Mouse (Mus musculus): ENCODE data around the gene Nuak1. TPM values are rescaled to one million over a fixed set of nuclear protein-coding genes. Genes with fewer than 3 reads are reported as not detected.

The Nuak1 gene
- polyA plus RNA-seq, 1 experiment from 2014 or later, result 3.5 TPM

- ATAC-seq (ENCODE audit: insufficient number of reproducible peaks, insufficient read depth, low FRiP score, low TSS enrichment), result no peak
- H3K27ac ChIP-seq, result no peak overlapping the region
Observed at GRCm38 (mm10) chr10:84423903-84424302, 16.5 kb downstream of the Nuak1 start.

GRCm38 (mm10) chr10:84420589-84420988, 19.8 kb downstream of the Nuak1 start:
- Histone ChIP-seq H3K4me1 (peaks cover 17% of the 10 kb centered on the region), H3K9me3 (no peaks in the 10 kb centered on the region), H3K4me3 (no peak overlapping the region), H3K27me3 (no peaks in the 10 kb centered on the region), H3K4me2 (replicated peaks) (no peak overlapping the region), H3K36me3 (peaks cover 11% of the 10 kb centered on the region; the same call in 1 of the 2 replicates), H3K9ac (no peak overlapping the region), H3K27ac (no peak overlapping the region)
- no peak for ATAC-seq (ENCODE audit: insufficient number of reproducible peaks, insufficient read depth, low FRiP score, low TSS enrichment)
- 94% methylated on average over 6 of the region's 6 CpGs for WGBS

More at GRCm38 (mm10) chr10:84423903-84424302, 16.5 kb downstream of the Nuak1 start:
- Histone ChIP-seq H3K9me3 (no peaks in the 10 kb centered on the region), H3K9ac (no peak overlapping the region), H3K36me3 (peaks cover 8% of the 10 kb centered on the region; the same call in 1 of the 2 replicates), H3K4me1 (peaks cover 20% of the 10 kb centered on the region), H3K4me2 (replicated peaks) (no peak overlapping the region), H3K27me3 (no peaks in the 10 kb centered on the region), H3K4me3 (no peak overlapping the region)
- WGBS, result 75% methylated on average over 5 of the region's 5 CpGs

GRCm38 (mm10) chr10:84418421-84418820, 22.0 kb downstream of the Nuak1 start:
- Histone ChIP-seq H3K27ac (no peak overlapping the region), H3K27me3 (no peaks in the 10 kb centered on the region), H3K36me3 (peaks cover 11% of the 10 kb centered on the region), H3K4me3 (no peak overlapping the region), H3K4me2 (replicated peaks) (no peak overlapping the region), H3K9me3 (no peaks in the 10 kb centered on the region), H3K4me1 (no peaks in the 10 kb centered on the region), H3K9ac (no peak overlapping the region)
- no peak for ATAC-seq (ENCODE audit: insufficient number of reproducible peaks, insufficient read depth, low FRiP score, low TSS enrichment)

GRCm38 (mm10) chr10:84416752-84417151, 23.6 kb downstream of the Nuak1 start:
- WGBS, result 85% methylated on average over 8 of the region's 8 CpGs
- Histone ChIP-seq H3K9ac (no peak overlapping the region), H3K27me3 (no peaks in the 10 kb centered on the region)

GRCm38 (mm10) chr10:84414981-84415700, 25.3 kb downstream of the Nuak1 start:
- peaks cover 1% of the 10 kb centered on the region; the same call in 1 of the 2 replicates for H3K4me1 ChIP-seq
- ATAC-seq (ENCODE audit: insufficient number of reproducible peaks, insufficient read depth, low FRiP score, low TSS enrichment), result no peak
- H3K27me3 ChIP-seq, result no peaks in the 10 kb centered on the region
- H3K4me3 ChIP-seq, result no peak overlapping the region
- WGBS, result 84% methylated on average over 8 of the region's 8 CpGs
- peaks cover 7% of the 10 kb centered on the region for H3K36me3 ChIP-seq
- H3K4me2 ChIP-seq (replicated peaks), result no peak overlapping the region
- no peak overlapping the region for H3K9ac ChIP-seq
- no peaks in the 10 kb centered on the region for H3K9me3 ChIP-seq
- H3K27ac ChIP-seq, result no peak overlapping the region

More at GRCm38 (mm10) chr10:84416752-84417151, 23.6 kb downstream of the Nuak1 start:
- Histone ChIP-seq H3K36me3 (peaks cover 11% of the 10 kb centered on the region), H3K9me3 (no peaks in the 10 kb centered on the region), H3K27ac (no peak overlapping the region), H3K4me2 (replicated peaks) (no peak overlapping the region), H3K4me3 (no peak overlapping the region), H3K4me1 (no peaks in the 10 kb centered on the region; the same call in 1 of the 2 replicates)
- no peak for ATAC-seq (ENCODE audit: insufficient number of reproducible peaks, insufficient read depth, low FRiP score, low TSS enrichment)

GRCm38 (mm10) chr10:84413310-84413709, 27.1 kb downstream of the Nuak1 start:
- peaks cover 13% of the 10 kb centered on the region for H3K4me1 ChIP-seq
- WGBS, result 78% methylated on average over 6 of the region's 6 CpGs
- ATAC-seq (ENCODE audit: insufficient number of reproducible peaks, insufficient read depth, low FRiP score, low TSS enrichment), result no peak
- no peak overlapping the region for H3K4me2 ChIP-seq (replicated peaks)
- no peaks in the 10 kb centered on the region for H3K27me3 ChIP-seq
- no peak overlapping the region for H3K9ac ChIP-seq
- peaks cover 8% of the 10 kb centered on the region; the same call in 1 of the 2 replicates for H3K36me3 ChIP-seq
- no peak overlapping the region for H3K4me3 ChIP-seq
- H3K27ac ChIP-seq, result no peak overlapping the region
- no peaks in the 10 kb centered on the region for H3K9me3 ChIP-seq

- Histone ChIP-seq H3K9me3 (no peaks in the 10 kb centered on the region), H3K4me1 (peaks cover 13% of the 10 kb centered on the region), H3K27ac (no peak overlapping the region), H3K36me3 (peaks cover 8% of the 10 kb centered on the region; the same call in 1 of the 2 replicates), H3K9ac (no peak overlapping the region), H3K27me3 (no peaks in the 10 kb centered on the region), H3K4me3 (no peak overlapping the region), H3K4me2 (replicated peaks) (no peak overlapping the region)
- 84% methylated on average over 12 of the region's 12 CpGs for WGBS
- ATAC-seq (ENCODE audit: insufficient number of reproducible peaks, insufficient read depth, low FRiP score, low TSS enrichment), result no peak
Observed at GRCm38 (mm10) chr10:84412326-84412962, 28.0 kb downstream of the Nuak1 start.

GRCm38 (mm10) chr10:84411122-84412105, 29.0 kb downstream of the Nuak1 start:
- H3K27ac ChIP-seq, result no peak overlapping the region

GRCm38 (mm10) chr10:84408965-84409660, 31.3 kb downstream of the Nuak1 start:
- H3K9ac ChIP-seq, result no peak overlapping the region
- peaks cover 24% of the 10 kb centered on the region for H3K4me1 ChIP-seq
- no peak overlapping the region for H3K27ac ChIP-seq
- peaks cover 5% of the 10 kb centered on the region; the same call in 1 of the 2 replicates for H3K36me3 ChIP-seq
- 72% methylated on average over 13 of the region's 13 CpGs for WGBS
- H3K4me2 ChIP-seq (replicated peaks), result no peak overlapping the region
- ATAC-seq (ENCODE audit: insufficient number of reproducible peaks, insufficient read depth, low FRiP score, low TSS enrichment), result no peak
- no peaks in the 10 kb centered on the region for H3K27me3 ChIP-seq
- no peaks in the 10 kb centered on the region for H3K9me3 ChIP-seq
- no peak overlapping the region for H3K4me3 ChIP-seq

More at GRCm38 (mm10) chr10:84411122-84412105, 29.0 kb downstream of the Nuak1 start:
- Histone ChIP-seq H3K9me3 (no peaks in the 10 kb centered on the region), H3K27me3 (no peaks in the 10 kb centered on the region), H3K9ac (no peak overlapping the region), H3K4me1 (peaks cover 13% of the 10 kb centered on the region), H3K4me2 (replicated peaks) (no peak overlapping the region), H3K4me3 (no peak overlapping the region), H3K36me3 (peaks cover 5% of the 10 kb centered on the region; the same call in 1 of the 2 replicates)
- ATAC-seq (ENCODE audit: insufficient number of reproducible peaks, insufficient read depth, low FRiP score, low TSS enrichment), result no peak
- WGBS, result 78% methylated on average over 16 of the region's 16 CpGs

GRCm38 (mm10) chr10:84405135-84405776, 35.1 kb downstream of the Nuak1 start:
- Histone ChIP-seq H3K4me3 (no peak overlapping the region), H3K9ac (no peak overlapping the region), H3K4me2 (replicated peaks) (no peak overlapping the region), H3K36me3 (peaks cover 5% of the 10 kb centered on the region; the same call in 1 of the 2 replicates), H3K4me1 (peaks cover 48% of the 10 kb centered on the region), H3K27ac (no peak overlapping the region), H3K27me3 (no peaks in the 10 kb centered on the region), H3K9me3 (no peaks in the 10 kb centered on the region)
- 36% methylated on average over 8 of the region's 8 CpGs for WGBS
- ATAC-seq (ENCODE audit: insufficient number of reproducible peaks, insufficient read depth, low FRiP score, low TSS enrichment), result no peak

Measured in embryonic facial prominence, embryonic 12.5 days (tissue).